Mouse (Mus musculus) MN1 (cell line): ENCODE measurements around the gene Cyp27a1.
A peak's percentile ranks its signal among the peaks of the same experiment; 100 is the strongest.

Source experiments
- DNase-seq: peaks from one replicate; pipeline ENCODE4 v3.0.0-alpha.2; 2016; ENCODE audit warnings: low spot score

The Cyp27a1 gene

DNA sequence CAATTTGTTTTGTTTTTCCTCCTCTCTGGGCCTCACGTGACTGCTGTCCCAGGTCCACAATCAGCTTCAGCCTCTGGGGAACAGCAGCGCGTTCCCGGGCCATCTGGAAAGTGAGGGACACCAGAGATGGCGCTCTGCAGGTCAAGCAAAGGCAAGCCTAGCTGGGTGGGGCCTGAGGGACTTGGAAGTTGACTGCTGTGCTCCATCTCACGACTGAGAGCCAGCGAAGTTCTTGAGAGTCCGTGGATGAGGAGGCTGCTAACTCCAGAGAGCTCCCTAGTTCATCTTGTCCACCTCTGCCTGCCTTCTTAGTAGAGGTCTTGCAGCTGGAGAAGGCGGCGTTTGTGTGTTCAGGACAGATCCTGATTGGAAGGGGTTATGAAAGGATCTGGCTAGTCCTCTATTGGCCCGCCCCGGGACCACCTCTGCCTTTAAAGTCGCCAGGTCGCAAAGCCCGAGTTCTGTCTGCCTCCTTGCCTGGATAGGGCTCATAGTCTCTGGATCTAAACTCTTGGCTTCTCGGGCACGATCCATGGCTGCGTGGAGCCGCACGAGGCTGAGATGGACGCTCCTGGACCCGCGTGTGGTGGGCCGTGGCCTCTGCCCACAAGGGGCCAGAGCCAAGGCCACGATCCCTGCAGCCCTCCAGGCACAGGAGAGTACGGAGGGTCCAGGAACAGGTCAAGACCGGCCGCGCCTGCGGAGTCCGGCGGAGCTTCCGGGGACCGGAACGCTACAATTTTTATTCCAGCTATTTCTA lies at the start of gene Cyp27a1:
Cyp27a1 (plus strand) TSS at position 476 of the 760 bp plus-strand sequence.
- peak; percentile 77 for DNase-seq

DNA sequence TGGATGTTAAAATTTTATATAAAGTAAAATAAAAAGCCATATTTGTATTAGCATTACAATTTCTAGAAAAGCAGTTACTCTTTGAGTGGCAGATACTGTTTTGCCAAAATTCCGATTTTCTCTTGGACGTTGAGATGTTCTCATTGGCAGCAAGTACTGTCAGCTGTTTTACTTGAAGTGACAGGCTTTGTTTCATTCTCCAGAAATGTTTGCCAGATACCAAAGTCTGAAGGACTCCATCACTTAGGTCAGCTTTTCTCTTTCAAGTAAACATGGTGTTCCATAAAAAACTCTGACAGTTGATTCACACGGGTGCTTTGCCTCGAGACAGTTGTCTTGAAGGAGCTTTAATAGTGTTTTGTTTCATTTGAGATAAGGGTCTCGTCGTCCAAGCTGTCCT lies 48.2 kb upstream of the Cyp27a1 start:
- DNase-seq: no peak

DNA sequence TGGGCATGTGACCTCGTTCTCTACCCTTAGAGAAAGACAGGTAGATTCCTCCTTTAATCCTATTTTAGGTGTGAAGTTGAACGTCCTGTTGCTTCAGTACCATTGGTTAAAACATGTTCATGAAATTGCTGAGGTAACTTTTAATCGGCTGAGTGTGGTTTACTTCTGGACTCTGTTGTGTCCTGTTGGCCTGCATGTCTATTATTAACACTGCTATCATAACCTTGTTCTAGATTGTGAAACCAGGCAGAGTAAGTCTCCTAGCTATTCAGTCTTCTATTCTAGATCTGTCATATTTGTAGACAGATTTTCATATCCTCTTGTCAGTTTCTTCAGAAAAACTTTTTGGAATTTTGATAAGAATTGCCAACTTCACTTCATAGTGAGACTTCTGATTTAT lies 45.0 kb upstream of the Cyp27a1 start:
- DNase-seq: no peak

DNA sequence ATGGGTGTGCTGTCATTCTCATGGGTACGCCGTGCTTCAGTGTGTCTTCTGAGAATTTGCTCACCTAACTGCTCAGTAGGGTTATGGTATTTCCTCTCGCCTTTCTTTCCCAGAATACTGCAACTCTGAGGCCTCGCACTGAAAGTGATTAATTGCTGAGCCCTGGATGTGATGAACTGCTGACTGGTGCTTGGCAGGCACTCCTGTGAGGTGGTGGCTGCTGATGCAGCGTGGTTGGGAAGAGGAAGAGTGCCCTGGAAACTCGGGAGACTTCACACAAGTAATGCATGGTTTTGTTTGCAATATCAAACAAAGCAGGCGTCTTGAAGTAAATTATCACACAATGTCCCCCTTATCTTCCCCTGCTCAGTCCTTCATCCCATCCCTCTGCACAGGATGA lies 40.6 kb upstream of the Cyp27a1 start:
- DNase-seq: no peak

- no peak for DNase-seq
Observed at GRCm38 (mm10) chr1:74676863-74677262, 36.5 kb upstream of the Cyp27a1 start.

DNA sequence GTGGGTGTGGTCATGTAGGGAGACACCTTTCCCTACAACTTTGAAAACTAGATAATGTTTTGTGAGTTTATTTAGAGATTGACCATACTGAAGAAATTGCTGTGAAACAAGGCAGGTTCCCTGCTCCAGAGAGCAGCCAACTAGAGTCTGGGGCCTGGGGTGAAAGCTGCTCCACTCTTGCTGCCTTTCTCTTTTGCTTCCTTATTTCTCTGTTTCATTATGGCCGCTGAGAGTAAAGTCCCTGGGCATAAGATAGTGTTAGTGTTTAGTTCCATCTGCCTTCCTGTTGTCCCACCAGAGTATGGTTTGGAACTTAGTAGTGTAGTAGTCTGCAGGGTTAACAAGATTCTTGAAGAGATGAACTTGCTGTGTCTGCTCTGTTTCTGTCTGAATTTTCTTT lies 35.5 kb upstream of the Cyp27a1 start:
- no peak for DNase-seq

DNA sequence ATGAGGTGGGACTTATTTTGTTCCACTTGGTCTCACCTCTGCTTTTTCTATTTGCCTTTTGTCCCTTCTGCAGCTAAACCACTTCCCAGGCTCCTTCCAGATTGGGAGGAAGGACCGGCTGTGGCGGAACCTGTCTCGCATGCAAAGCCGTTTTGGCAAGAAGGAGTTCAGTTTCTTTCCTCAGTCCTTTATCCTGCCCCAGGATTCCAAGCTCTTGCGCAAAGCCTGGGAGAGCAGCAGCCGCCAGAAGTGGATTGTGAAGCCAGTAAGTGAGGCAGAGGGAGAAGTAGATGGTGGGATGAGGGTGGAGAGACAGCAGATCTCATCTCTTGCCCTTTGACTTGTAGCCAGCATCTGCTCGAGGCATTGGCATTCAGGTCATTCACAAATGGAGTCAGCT lies 26.2 kb upstream of the Cyp27a1 start:
- no peak for DNase-seq

DNA sequence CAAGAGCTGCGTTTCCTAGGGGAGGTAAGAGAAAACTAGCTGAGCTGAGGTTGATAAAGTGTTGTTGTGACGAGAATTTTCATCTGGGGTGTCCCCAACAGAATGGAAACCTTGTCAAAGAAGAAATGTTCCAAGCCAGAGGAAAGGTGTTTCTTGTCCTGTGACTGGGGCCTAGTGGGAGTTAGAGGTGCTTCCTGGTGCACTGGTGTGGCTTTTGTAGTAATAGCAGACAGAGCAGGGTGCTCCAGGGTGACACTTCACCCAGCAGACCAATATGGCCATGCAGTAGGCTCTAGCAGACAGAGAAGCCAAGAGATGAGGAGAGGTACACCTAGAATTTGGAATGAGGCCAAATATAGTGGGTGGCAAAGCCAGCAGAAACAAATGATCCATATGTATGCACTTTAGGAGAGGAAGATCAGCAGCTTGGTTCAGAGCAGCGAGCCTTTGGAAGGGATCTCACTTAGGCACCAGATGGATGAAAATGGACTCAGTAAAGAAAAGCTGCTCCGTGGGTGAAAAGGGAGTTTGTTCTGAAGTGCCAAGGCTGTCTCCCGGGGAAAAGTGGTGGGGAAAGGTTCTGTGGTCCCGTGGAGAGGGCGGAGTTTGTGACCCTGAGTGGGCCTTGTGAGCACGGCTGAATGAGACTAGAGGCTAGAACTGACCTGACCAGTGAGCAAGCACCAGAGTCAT lies 19.3 kb upstream of the Cyp27a1 start:
- DNase-seq: no peak

DNA sequence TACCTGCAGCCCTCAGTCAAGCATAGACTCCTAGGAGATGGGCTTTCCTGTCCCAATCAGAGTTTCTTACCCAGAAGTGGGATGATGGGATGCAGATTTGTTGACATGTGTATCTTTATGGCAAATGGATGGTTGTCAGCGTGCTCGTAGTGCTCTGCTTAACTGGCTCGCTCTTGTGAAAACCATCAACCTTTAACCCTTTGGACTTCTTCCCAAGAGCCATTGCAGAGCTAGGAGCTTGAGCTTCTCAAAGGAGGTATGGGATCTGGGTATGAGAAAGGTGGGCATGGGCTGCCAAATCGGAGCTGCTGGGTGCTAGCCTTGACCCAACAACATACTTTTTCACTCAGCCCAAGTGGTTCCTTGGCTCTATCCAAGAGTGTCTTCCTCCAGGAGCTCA lies 17.5 kb upstream of the Cyp27a1 start:
- no peak for DNase-seq

DNA sequence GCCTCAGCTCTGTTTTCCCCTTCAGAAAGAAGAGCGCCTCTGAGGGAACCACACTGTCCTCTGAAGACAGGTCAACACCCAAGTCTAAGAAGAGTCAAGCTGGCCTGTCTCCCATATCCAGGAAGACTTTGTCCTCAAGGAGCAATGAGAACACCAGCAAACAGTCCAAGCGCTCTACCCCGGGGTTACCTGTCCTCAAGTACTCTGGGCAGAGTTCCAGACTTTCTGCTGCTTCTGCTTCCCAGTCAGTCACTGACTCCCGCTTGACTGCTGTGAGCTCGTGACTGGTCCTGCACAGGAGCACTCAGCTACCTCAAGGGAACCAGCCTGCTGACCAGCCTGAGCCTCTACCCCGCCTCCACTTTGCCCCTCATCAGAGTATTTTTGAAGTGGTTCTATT lies 16.0 kb upstream of the Cyp27a1 start:
- no peak for DNase-seq

GRCm38 (mm10) chr1:74698353-74698752 lies 15.0 kb upstream of the Cyp27a1 start:
- DNase-seq: no peak

DNA sequence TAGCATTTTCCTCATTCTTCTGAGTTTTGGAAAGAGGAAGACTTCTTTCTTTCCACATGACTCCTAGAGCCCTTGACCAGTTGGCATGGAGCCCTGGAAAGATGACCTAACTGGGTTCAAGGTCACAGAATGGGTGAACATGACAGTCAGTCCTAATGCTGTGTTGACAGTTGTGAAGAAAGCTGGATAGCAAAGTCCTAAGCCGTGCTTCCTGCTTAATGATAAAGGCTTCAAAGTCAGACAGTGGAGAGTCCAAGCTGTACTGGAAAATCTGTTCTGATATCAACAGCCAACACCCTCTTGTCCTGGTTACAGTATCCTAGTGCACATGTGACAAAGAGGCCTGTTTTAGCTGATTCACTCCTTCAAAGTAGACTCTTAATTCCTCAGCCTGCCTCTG lies 14.6 kb upstream of the Cyp27a1 start:
- no peak for DNase-seq

GRCm38 (mm10) chr1:74702142-74702553 lies 11.2 kb upstream of the Cyp27a1 start:
- DNase-seq: no peak

DNA sequence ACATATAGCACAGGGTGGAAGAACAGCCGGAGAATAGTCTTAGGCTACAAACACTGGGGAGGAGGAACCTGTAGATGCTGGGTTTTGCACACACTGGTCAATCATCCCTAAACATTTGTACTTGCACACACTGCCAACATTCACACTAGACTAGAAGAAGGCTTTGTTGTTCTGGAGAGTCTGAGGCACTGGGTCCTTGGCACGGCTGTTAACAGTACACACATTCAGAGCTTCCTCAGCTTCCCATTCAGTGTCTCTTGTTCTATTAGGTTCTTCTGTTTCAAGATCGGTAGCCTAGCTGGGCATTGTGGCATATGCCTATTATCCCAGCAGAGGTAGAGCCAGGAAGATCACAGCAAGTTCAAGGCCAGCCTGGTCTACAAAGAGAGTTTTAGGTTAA lies 9.2 kb upstream of the Cyp27a1 start:
- DNase-seq: no peak

DNA sequence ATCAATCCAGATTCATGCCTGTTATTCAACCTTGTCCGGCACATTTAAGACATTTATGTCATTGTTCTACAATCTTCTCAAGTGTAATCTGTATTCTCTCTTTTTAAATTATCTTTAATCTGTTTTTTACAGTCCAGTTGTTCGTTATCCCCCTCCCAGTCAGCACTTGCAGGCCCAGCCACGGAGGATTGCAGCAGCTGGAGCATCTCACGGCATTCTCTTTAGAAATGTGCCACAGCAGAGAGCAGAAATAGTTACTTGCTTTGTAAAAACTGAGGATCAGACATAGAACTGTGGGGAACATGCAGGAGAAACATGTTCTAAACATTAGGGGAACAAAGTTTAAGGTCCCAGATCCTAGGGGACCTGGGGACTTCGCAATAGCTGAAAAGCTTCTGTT lies 8.4 kb upstream of the Cyp27a1 start:
- DNase-seq: no peak

GRCm38 (mm10) chr1:74709566-74709965 lies 3.8 kb upstream of the Cyp27a1 start:
- DNase-seq: no peak

GRCm38 (mm10) chr1:74712046-74712445 lies 1.3 kb upstream of the Cyp27a1 start:
- DNase-seq: peak; percentile 6

DNA sequence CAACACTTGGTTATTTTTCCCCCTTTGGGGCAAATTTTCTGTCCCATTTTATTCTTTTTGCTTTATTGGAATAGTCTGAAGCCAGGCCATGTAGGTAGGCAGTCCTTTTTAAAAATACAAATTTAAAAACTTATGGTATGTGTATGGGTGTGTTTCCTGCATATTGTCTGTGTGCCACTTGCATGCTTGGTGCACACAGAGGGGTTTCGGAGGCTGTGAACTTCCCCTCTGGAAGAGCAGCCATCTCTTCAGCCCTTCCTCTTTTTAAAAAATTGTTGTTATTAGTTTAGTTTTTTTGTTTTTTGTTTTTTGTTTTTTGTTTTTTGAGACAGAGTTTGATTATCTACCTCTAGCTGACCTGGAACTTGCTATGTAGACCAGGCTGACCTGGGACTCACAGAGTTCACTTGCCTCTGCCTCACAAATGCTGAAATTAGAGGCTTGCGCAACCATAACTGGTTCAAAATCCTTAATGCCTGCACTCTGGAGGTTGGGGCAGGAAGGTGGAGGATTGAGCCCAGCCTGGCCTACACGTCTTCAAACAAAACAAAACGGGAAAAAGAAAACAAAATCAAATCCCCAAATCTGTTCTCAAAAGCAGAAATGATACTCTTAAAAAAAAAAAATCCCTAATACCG lies 794 bp upstream of the Cyp27a1 start:
- DNase-seq: no peak

- peak; percentile 7 for DNase-seq
Observed at GRCm38 (mm10) chr1:74713859-74714730, 721 bp downstream of the Cyp27a1 start.

GRCm38 (mm10) chr1:74714967-74715366 lies 1.6 kb downstream of the Cyp27a1 start:
- DNase-seq: no peak

- no peak for DNase-seq
Observed at GRCm38 (mm10) chr1:74715468-74715867, 2.1 kb downstream of the Cyp27a1 start.

DNA sequence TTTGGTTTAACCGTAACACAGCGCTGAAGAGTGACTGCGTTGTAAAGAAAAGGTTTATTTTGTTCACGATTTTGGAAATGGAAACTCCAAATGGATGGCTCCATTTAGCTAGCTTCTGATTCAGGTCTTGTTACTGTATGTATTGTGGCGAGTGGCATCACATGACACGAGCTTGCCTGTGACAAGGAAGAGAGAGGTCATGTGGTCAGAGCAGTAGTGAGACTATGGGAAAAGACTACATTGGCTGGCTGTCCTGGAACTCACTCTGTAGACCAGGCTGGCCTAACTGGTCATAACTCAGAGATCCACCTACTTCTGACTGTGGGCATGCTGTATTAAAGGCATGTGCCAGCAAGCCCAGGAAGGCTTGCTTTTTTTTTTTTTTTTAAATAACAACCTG lies 2.5 kb downstream of the Cyp27a1 start:
- no peak for DNase-seq
